Mouse (Mus musculus): ENCODE measurements around the gene Auts2. TPM values are rescaled to one million over a fixed set of nuclear protein-coding genes. Genes with fewer than 3 reads are reported as not detected.

Auts2 gene
- total RNA-seq, 2 experiments from 2014 or later = 101 to 109 TPM

DNA sequence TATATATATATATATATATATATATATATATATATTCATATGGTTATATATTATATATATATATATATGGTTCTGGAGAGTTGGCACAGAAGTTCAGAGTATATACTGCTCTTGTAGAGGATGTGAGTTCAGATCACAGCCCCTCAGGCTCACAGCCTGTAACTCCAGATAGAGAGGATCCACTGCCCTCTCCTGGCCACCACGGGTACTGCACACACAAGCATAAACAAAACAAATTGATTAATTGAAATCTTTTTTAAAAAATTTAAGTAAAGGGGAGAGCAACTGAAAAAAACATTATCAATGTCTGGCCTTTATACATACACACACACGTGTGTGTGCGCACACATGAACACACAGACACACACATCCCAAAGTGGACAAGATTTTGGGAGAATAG, 1120.4 kb downstream of the Auts2 start:
- no peak for DNase-seq (ENCODE audit: low spot score in 2 of 2)

DNA sequence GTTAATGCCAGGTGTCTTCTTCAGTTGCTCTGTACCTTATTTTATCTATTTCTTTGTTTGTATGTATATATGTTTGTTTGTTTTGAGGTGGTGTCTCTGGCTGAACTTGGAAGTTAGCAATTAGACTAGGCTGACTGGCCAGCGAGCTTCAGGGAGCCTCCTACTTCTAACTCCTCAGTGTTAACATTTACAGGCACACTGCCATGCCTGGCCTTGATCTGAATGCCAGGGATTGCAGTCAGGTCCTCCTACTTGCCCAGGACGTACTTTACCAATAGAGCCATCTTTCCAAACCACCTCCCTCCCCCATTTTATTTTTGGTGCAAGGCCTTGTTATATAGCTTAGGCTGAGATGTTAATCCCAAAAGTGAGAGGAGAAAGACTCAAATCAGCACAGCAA, 1122.7 kb downstream of the Auts2 start:
- no peak for DNase-seq (ENCODE audit: low spot score in 2 of 2)

DNA sequence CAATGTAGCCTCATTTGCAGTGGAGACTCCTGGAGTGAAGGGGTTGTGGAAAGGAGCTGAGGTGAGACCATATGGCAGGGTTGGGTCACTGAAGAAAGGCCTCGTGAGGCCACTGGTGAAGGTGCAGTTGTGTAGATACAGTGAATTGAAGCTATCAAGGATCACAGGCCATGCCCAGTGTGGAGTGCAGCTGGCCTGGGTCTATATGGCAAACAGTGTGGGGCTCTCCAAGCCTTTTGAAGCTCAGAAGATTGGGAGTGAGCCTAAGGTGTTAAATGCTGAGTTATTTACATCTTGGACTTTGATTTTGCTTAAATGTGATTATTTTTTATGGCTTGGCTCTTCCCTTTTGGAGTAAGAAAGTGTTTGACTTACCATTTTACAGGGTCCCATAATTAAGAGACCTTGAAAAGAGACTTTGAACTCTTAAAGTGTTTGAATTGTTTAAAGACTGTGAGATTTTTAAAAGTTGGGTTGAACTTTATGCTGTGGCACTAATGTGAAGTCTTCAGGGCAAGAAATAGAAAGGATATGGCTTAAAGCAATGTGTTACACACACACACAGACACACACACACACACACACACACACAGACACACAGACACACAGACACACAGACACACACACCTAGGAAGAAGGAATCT, 1127.1 kb downstream of the Auts2 start:
- no peak for DNase-seq (ENCODE audit: low spot score in 2 of 2)

DNA sequence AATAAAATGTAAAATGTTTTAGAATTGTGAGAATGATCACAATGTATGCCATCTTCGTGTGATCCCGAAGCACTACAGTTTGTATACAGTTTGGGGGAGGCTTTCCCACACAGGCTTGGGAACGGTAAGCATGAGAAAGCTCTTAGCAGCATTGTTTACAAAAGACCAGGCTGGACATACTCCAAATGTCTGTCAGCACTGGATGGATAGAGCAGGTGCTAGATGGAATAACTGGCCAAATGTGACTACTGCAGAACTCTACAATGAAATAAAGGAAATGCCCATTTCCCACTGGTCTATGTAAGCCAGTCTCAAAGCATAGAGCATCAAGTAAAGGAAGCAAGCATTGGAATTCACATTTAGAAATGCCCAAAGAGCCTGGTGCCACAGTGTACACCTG, 1144.9 kb downstream of the Auts2 start:
- no peak for DNase-seq (ENCODE audit: low spot score in 2 of 2)

DNA sequence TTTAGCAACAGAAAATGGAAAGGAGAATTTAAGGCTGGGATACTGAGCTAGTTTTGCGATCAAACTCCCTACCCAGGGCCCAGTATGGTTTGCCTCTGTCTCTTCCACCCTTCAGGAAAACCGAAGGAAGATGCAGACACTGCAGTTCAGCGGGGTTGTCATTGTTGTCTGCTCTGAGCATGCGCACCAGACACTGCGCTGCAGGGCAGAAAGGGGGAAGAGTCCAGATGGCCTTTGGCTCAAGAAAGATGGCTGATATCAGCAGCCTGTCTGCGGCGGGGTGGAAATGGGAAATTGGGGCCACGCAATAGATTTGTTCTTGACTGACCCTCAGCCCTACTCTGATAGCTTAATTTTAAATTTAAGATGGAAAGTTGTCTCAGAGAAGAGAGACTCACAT, 1147.4 kb downstream of the Auts2 start:
- DNase-seq (ENCODE audit: low spot score in 2 of 2) = no peak

Data from left cerebral cortex, adult 18-20 months (tissue).